Mouse (Mus musculus) T-cell, adult 2 months (primary cell): ENCODE data around the gene Cfap46.

Experiments
- DNase-seq: peaks from one replicate; pipeline ENCODE4 v3.0.0; 2022; ENCODE audit warnings: low spot score

The Cfap46 gene

GRCm38 (mm10) chr7:139580851-139581775 lies 102.5 kb downstream of the Cfap46 start:
- DNase-seq: no peak

- no peak for DNase-seq
Observed at GRCm38 (mm10) chr7:139579261-139579905, 104.2 kb downstream of the Cfap46 start.

GRCm38 (mm10) chr7:139576064-139576686 lies 107.4 kb downstream of the Cfap46 start:
- DNase-seq: no peak

- DNase-seq: no peak
Observed at GRCm38 (mm10) chr7:139572665-139573064, 111.0 kb downstream of the Cfap46 start.

GRCm38 (mm10) chr7:139570788-139571187 lies 112.8 kb downstream of the Cfap46 start:
- no peak for DNase-seq

GRCm38 (mm10) chr7:139566533-139566932 lies 117.1 kb downstream of the Cfap46 start:
- DNase-seq: no peak

- no peak for DNase-seq
Observed at GRCm38 (mm10) chr7:139565998-139566397, 117.6 kb downstream of the Cfap46 start.

- DNase-seq: no peak
Observed at GRCm38 (mm10) chr7:139564161-139564560, 119.5 kb downstream of the Cfap46 start.

GRCm38 (mm10) chr7:139563425-139563824 lies 120.2 kb downstream of the Cfap46 start:
- DNase-seq: no peak

- no peak for DNase-seq
Observed at GRCm38 (mm10) chr7:139559659-139560058, 124.0 kb downstream of the Cfap46 start.

GRCm38 (mm10) chr7:139556746-139557526 lies 126.7 kb downstream of the Cfap46 start:
- DNase-seq: no peak

GRCm38 (mm10) chr7:139556331-139556730 lies 127.3 kb downstream of the Cfap46 start:
- no peak for DNase-seq

GRCm38 (mm10) chr7:139551519-139551918 lies 132.1 kb downstream of the Cfap46 start:
- DNase-seq: no peak
